Mouse (Mus musculus) heart, postnatal 36 days (tissue): ENCODE measurements at regions not wholly inside any gene's neighbourhood (a gene's known extent, or its start where the extent isn't known, plus 50 kb on each side); places are given as distances from the start of the nearest gene placed in this dataset.
A peak's percentile ranks its signal among the peaks of the same experiment; 100 is the strongest.

Experiments
- DNase-seq, 2 experiments: peaks; one replicate each; pipeline ENCODE4 v3.0.0; 2021 to 2022
- intact Hi-C: fragments of 180-260 bp; cut with DNase I; formaldehyde crosslinking; loops from one replicate; pipeline ENCODE4 v1.15.1; 2025

- DNase-seq: no peak
- intact Hi-C loops: no loop called here
Measured at GRCm38 (mm10) chr8:44819691-44820090, 115.6 kb upstream of the Fat1 start.

- intact Hi-C loops: no loop called here
- no peak for DNase-seq
Measured at GRCm38 (mm10) chr8:44825183-44825757, 110.0 kb upstream of the Fat1 start.

- peak; percentile 34 to 52 for DNase-seq
- intact Hi-C loops: no loop called here
Measured at GRCm38 (mm10) chr8:44826936-44827335, 108.3 kb upstream of the Fat1 start.

DNA sequence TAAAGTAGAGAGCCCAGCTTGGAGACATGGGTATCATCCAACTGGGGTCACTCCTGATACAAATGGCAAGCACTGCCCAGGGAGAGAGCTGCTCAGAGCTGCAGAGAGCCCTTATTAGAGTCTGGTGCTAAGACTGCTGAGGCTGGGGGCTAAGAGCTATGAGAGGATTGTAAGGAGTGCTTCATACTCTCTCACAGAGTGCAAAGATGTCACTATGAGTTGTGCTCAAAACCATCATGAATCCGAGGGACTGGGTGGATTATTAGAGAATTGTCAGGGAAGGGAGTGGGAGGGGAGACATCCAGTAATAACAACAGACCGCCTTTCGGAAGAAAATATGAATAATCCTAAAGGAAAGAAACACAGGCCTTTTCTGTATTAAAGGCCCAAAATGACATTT is 107.2 kb upstream of the Fat1 start:
- DNase-seq: no peak
- intact Hi-C loops: no loop called here

GRCm38 (mm10) chr8:44838431-44838830 is 96.8 kb upstream of the Fat1 start:
- DNase-seq: no peak
- intact Hi-C loops: no loop called here

GRCm38 (mm10) chr8:44839504-44840209 is 95.6 kb upstream of the Fat1 start:
- no peak for DNase-seq
- intact Hi-C loops: no loop called here

DNA sequence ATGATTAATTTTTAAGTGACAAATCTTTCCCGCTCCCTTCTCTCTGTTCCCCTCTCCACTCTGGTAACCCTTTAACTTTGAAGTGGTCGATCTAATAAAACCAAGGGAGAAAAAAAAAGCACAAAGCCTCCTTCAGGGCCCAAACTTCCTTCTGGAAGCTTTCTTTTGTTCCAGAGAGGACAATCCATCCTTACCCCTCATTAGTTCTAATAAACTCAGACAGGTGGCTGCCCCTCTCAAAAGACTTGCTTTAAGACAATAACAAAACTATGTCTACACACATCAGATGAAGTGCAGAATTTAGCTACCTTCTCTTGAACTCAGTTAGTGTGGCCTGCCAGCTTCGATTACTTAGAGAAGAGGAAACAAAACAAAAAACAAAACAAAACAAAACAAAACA is 94.6 kb upstream of the Fat1 start:
- intact Hi-C loops: no loop called here
- no peak for DNase-seq

- intact Hi-C loops: no loop called here
- DNase-seq: no peak
Measured at GRCm38 (mm10) chr8:44844362-44844761, 90.9 kb upstream of the Fat1 start.

DNA sequence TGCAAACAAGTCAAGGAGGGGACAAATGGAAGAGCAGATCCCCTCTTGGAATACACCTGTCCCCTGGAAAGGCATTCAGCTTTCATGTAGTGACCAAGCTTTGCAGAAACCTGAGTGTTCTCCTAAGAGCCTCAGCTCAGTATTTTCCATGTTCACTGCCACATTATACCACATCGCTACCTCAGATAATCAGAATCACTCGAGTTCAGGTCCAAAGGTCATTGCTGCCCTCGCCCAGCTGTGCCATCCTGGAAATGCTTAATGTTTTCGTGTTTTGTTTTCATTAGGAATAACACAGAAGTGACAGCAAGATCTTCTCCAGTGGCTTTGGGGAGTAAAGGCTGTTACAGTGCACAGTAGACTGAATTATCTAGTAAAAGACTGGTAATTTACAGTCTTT is 83.0 kb upstream of the Fat1 start:
- no peak for DNase-seq
- intact Hi-C loops: no loop called here

DNA sequence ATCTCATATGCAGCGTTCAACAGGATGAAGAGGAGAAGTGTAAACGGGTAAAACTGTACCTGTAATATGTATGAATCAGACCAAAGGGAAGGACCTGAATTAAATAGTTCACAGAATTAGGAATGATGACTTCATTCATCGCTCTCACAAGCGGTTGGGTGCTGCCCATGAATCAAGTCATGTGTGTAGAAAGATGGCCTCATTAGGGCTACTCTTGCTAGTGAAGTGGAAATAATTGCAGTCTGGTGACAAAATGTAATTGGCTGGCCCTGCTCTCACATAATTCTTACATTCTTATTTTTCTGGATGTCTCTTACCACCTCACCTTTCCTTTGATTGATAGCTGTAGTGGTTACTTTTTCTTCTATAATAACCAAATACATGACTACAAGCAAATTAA is 80.1 kb upstream of the Fat1 start:
- intact Hi-C loops: no loop called here
- DNase-seq: no peak

- no peak for DNase-seq
- intact Hi-C loops: no loop called here
Measured at GRCm38 (mm10) chr8:44867202-44867601, 68.0 kb upstream of the Fat1 start.

DNA sequence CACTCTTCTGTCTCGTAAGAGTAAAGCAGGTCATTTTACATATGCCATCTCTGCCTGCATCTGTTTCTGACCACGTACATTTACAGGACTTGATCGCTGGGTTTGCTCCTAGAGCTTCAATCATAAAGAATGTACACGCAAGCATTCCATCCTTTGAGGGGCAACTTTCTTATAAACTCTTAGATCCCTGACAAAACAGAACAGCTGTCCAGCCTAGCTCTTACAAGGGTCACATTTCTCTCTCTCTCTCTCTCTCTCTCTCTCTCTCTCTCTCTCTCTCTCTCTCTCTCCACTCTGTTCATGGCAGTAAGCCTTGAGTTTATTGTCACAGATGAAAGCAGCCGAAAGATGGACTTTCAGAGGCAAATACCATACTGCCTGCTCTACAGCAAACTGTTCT is 67.6 kb upstream of the Fat1 start:
- DNase-seq: no peak
- intact Hi-C loops: no loop called here

DNA sequence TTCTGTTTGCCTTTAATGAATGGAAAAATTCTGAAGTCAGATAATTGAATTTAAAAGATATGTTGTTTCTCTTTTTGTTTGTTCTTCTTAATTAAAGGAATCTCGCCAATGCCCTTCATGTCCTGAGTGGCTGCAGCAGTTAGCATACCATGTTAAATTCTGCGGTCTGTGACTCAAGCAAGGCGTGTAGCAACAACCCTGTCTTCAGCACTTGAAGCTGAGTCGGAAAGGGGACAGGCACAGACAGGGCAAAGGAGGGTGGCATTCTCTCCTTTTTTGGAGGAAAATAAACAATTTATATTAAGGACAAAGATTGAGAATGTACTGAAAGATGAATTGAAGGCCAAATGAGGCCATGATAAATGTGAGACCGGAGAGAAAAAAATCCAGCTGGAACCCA is 58.2 kb upstream of the Fat1 start:
- no peak for DNase-seq
- intact Hi-C loops: no loop called here

GRCm38 (mm10) chr8:44878208-44878607 is 57.0 kb upstream of the Fat1 start:
- intact Hi-C loops: no loop called here
- no peak for DNase-seq

GRCm38 (mm10) chr8:44879186-44879585 is 56.1 kb upstream of the Fat1 start:
- no peak for DNase-seq
- intact Hi-C loops: no loop called here

DNA sequence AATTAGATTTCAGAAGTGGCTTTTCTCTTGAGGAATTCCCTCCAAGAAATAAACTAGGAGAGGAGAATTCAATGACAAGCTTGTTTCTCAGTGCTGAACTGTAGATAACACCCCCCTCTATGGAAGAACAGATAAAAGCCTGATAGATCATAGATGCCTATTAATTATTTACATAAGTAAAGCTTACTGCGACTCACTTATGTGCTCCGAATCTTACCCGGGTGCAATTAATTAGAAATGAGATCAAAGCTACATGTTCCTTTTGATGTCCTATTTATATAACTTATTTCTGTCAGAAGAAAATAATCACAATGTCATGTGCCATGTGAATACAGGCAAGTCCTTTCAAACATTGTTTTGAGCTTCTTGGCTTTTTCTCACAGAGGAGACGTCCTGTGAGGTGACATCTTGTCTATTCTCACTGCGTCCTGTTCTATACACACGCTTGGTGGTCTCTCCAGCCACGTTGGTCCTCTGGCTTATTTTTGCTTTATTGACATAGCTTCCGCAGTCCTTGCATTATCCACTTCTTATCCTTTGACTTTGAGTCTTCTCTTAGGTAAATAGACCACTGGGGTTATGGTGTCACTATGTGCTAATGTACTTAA is 50.7 kb upstream of the Fat1 start:
- intact Hi-C loops: no loop called here
- DNase-seq: no peak
